Mouse (Mus musculus) layer of hippocampus, postnatal 10 days (tissue): ENCODE measurements around the gene Inpp4a. TPM values are rescaled to one million over a fixed set of nuclear protein-coding genes. Genes with fewer than 3 reads are reported as not detected.

Experiments
- DNase-seq, 2 experiments: peaks; one replicate each; pipeline ENCODE4 v3.0.0; 2021; ENCODE audit warnings: low spot score in 2 of 2
- total RNA-seq, 2 experiments: library from RNA; stranded (reverse); gene quantifications; 2 replicates each; pipeline ENCODE4 v1.2.3; 2021

Inpp4a gene
- total RNA-seq, 2 experiments from 2014 or later, result 114 to 119 TPM

DNA sequence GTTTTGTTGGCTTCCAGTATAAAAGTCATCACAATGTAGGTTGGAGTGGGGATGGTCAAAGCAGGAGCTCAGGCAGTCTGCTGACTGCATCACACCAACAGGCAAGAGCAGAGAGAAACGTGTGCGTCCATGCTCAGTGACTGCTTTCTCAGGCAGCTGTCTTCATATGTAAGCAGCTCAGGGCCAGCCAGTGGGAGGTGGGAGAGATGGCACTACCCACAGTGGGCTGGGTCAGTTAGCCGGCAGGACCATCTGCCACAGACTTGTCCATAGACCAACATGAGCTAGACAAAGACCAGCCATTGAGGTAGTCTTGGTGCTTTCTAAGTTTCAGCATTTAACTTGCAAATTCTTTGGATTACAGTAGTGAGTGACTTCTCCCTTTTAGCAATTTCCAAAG, 56.6 kb downstream of the Inpp4a start:
- no peak for DNase-seq

- DNase-seq, result no peak
Measured at GRCm38 (mm10) chr1:37357173-37357572, 57.5 kb downstream of the Inpp4a start.

DNA sequence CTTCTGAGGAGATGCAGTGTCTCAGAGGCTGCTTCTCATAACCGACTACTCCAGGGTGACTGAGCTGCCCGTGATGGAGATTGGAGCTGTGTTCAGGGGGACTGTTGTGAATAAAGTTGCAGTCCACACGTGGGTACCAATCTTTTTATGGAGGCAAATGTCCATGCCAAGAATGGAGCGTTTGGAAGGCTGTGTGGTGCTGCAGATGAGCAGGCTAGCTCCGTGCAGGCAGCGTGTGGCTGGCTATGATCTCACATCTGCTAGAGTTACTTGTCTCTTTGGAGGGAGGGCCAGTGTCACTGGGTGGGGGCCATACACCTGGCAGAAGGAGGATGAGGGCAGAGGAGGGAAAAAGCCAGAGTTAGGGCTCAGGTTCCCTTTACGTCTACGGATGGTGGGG, 59.0 kb downstream of the Inpp4a start:
- DNase-seq, result no peak

DNA sequence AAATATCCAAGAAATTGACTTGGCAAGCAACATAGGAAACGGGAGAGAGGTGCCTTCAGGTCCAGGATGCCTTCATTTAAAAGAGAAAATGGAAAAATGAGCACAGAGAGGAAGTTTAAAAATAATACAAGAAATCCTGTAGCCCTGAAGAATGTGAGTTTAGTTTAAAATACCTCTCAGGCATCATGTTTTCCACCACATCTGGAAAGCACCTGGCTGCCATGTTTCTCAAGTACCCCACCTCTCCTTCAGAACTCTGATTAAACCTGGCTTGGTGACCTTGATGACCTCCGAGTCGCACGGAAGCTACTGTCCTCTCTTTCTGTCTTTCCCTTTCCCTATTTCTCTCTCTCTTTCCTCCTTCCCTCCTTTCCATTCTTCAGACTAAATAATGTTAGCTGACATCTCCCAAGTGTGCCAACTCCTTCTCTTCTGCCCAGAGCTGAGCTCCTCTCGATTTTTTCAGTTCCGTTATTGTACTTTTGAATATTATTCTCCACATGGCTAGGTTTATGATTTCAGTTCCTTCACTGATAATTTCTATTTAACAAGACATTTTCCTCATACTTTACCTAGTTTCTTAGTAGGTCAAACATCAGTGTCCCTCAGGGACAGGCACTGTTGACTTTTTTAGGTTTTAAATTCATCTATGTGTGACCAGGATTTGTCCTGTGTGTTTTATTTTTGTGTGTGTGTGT, 59.9 kb downstream of the Inpp4a start:
- no peak for DNase-seq

DNA sequence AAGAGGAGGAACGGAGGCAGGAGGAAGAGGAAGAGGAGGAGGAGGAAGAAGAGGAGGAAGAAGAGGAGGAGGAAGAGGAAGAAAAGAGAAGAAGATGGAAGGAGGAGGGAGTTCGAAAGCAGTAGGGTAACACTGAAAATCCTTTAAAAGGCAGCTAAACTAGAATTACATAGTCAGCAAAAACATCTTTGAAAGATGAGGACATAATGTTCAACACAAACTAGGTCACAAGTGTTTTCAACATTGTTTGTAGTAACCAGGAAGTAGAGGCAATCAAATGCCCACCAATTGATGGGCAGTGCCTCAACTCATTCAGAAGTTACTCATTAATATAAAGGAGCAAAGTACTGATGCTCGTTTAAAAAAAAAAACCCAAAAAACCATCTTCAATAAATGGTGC, 61.1 kb downstream of the Inpp4a start:
- DNase-seq, result no peak

- no peak for DNase-seq
Measured at GRCm38 (mm10) chr1:37362721-37363120, 63.1 kb downstream of the Inpp4a start.

- DNase-seq, result peak in 1 of 2 experiments; percentile 38
Measured at GRCm38 (mm10) chr1:37368125-37368524, 68.5 kb downstream of the Inpp4a start.

DNA sequence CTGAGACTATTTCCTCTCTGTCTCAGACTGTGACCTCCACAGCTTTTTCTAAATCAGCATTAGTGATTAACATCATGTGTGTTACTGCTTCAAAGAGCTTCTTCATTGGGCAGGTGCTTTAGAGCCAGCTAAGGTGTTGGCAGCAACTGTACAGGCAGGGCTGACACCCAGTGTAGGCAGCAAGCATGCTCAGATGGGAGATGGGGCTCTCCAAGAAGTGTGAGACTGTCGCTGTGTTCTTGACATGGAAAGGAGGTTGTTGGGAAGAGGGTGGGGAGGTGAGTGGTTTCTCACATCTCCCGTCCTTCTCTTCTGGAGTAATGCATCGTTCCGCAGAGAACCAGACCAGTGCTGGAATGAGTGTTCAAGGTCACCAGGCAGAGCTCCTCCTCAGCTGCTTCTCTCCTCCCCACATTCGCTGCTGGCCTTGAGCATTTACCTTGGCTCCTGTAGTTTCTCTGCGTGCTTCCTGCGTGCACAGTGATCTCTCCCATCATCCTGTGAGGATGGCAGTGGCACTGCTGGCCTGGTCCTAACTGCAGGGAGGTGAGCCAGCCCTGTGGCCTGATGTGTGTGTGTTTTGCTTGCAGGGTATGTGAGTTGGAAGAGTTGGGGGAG, 69.2 kb downstream of the Inpp4a start:
- no peak for DNase-seq

DNA sequence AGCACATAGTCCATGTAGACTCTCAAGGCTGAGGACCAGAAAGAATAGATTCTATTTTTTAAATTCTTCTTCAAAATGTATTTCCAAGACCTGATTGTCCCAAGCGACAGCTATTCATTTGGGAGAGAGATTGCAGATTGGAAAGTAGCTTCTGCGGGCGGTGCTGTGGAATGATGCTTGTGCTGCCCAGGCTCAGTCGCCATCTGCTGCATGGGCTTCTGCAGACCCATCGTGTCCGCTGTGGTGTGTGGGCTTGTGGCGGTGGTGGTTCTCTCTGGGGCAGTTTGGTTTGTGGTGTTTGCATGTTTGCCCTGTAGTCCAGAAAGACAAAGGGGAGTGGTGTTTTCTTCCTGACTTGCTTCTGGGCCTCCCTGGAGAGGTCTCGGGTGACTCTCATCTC, 76.5 kb downstream of the Inpp4a start:
- no peak for DNase-seq

- DNase-seq, result no peak
Measured at GRCm38 (mm10) chr1:37376751-37377150, 77.1 kb downstream of the Inpp4a start.

- no peak for DNase-seq
Measured at GRCm38 (mm10) chr1:37378095-37378494, 78.4 kb downstream of the Inpp4a start.

GRCm38 (mm10) chr1:37379536-37379935, 79.9 kb downstream of the Inpp4a start:
- DNase-seq, result no peak

DNA sequence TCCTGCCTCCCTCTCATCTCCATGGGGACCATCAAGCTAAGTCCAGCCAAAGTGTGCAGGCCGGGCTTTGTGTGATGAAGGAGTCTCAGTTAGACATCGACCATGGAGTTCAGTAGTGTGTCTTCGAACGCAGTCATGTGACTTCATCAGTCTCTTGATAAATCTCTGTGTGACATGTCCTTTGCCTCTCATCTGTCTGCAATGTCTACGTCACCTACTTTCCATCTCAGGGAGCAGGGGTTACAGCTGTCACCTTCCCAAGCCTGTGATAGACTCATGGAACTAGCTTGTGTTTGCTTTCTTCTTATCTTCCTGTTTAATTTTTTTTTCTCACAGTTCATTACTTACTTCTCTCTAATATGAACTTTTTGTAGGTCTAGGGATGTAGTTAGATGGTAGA, 81.2 kb downstream of the Inpp4a start:
- DNase-seq, result no peak

DNA sequence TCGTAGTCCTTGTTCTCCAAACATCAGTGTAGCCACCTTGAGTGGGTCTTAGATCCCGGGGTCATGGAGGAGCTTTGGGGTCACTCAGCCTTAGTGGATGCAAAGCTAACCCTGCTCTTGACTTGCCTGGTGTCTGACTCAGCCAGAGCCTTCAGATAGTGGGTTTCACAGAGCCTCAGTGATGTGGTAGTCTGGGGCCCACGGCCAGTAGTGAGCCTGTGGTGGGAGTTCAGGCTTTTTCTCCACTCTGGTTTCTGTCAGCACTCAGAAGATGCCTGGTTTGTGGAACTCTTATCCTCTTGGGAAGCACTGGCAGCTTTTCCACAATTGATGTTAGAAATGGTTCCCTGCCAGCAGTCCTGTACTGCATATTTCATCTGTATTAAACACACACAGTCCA, 84.6 kb downstream of the Inpp4a start:
- DNase-seq, result no peak

- no peak for DNase-seq
Measured at GRCm38 (mm10) chr1:37386448-37386971, 86.8 kb downstream of the Inpp4a start.

GRCm38 (mm10) chr1:37393174-37393573, 93.5 kb downstream of the Inpp4a start:
- peak in 1 of 2 experiments; percentile 41 for DNase-seq

DNA sequence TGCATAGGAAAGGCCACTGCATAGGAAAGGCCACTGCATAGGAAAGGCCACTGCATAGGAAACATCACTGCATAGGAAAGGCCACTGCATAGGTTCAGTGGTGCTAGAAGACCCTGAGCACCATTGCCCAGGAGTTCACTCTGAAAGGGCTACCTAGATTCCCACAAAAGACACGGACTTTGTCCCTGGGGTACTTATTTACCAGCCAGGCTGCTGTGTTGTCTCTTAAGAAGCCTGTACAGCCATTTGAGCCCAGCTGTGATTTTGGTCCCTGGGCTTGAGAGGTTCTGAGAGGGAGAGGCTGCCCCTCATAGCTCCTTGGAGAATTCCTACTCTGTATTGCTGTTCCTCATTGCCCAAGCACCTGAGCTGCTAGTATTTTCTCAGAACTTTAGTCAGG, 96.8 kb downstream of the Inpp4a start:
- DNase-seq, result no peak

- no peak for DNase-seq
Measured at GRCm38 (mm10) chr1:37398961-37399360, 99.3 kb downstream of the Inpp4a start.

GRCm38 (mm10) chr1:37399734-37400133, 100.1 kb downstream of the Inpp4a start:
- DNase-seq, result no peak

DNA sequence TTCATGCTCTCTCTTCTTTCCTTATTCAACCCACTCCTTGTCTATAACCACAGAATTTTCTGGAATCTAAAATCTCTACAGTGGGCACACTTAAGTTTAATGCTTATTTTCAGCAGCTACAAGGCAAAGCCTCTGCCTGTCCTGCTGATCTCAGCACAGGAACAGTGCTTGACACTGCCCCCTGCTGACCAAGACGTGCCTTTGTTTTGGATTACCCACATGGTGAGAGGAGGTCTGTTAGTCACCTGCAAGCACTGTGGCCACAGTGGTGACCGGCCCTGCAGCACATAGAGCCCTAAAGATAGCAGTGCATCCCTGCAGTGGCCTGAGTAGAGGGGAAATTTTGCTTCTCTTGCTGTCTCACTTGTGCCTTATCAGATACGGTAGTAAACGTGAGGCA, 102.0 kb downstream of the Inpp4a start:
- DNase-seq, result peak; percentile 53 to 66

- no peak for DNase-seq
Measured at GRCm38 (mm10) chr1:37405137-37405536, 105.5 kb downstream of the Inpp4a start.

DNA sequence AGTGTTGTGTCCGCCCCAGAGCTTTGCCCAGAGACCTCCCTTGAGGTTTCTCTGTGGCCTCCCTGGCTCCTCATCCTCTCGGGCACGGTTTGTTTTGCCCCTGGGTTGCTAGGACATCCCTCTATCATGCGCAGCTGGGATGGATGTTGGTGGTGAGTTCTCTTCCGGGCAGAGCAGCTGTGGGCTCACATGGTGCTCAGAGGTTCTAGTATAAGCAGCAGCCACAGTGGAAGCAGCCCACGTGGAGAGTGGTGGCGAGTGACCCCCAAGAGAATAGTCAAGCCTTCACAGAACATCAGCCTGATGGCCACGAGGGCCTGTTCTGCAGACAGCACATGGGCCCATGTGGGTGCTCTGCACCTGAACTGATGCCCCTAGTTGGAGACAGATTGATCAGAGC, 107.6 kb downstream of the Inpp4a start:
- DNase-seq, result no peak

GRCm38 (mm10) chr1:37408059-37408458, 108.4 kb downstream of the Inpp4a start:
- no peak for DNase-seq
